Mouse (Mus musculus): ENCODE results near the gene Zc3h12c.
"Not testable (repeated sequence)": the region's sequence is repeated elsewhere in the genome, so short reads cannot be mapped to it uniquely, and the experiment has no call there.

Gene Zc3h12c

DNA sequence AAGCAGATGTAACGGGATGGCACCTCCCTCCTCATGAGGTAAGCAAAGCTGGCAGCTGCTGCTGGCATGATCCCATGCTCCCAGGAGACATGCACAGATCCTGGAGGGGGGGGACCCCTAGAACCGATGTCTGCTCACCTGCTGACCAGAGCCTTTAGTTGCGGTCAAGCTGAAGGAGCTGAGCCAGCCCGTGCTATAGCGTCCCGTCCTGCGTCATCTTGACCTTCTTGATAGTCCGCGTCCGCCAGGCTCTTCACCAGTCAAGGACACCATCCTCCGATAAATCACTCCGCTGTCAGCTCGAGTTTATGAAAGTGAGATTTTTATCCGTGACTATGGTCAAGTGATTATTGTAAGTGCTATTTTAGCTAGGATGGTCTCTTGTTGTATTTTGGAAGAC, 67.9 kb downstream of the Zc3h12c start:
- DNase-seq (ENCODE audit: low spot score) = no peak

DNA sequence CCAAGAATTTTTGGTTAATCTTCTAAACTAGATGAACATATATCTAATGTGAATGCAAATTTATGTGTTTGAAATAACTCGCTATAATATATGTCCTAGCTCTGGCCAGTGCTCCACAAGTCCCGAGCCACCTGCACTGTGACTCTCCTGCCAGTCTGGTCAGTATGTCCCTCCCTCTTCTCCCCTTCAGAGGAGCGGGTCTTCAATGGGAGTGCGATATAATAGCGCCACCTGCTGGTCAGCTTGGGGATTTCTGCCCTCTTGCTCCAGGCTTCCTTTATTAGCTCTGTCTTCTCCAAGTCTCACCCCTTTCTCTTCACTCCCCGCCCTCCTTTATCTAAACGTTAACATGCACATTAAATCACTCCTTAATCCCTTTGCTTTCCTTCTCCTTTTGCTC, 69.8 kb downstream of the Zc3h12c start:
- DNase-seq (ENCODE audit: low spot score) = no peak

- DNase-seq (ENCODE audit: low spot score) = no peak
These were observed 71.0 kb downstream of the Zc3h12c start for GRCm38 (mm10) chr9:52097386-52097785.

DNA sequence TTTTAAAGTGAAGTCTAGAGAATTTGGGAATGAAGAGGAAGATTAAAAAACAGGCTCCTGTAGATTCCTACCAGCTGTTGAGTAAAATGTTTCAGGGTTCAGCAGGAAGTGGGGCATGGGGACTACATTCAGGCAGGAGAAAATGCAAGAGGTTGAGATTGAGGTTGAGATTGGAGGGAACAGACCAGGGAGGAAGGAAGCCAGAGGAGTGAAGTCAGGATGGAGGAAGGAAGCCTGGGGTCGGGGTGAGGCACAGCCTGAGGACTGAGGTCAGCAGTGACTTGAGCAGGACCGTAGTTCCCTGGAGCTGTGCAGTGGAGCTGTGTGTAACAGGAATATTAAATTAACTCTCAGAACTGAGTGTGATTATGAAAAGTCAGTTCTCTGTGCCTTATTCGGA, 72.7 kb downstream of the Zc3h12c start:
- no peak for DNase-seq (ENCODE audit: low spot score)

DNA sequence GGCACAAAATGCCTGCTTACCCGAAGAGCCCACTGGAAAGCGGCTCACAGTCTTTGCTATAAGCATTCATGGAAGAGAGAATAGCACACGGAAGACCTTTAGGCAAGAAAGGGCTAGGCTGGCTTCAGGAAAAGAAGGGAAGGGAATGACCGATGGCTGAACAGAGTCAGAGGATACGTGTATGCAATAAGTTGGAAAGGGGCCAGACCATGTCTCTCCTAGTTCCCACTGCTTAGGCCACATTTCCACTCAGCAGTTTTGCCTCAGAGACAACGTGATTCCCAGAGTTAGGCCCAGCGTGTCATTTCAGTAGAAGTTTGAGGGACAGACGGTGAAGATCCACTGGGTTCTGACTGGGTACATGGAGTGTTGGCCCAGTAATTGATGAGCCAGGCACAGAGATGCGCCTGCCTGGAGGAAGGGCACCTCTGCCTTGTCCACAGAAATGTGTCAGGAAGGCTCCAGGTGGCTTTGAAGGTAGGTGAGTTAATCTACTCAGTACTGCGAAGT, 73.8 kb downstream of the Zc3h12c start:
- DNase-seq (ENCODE audit: low spot score) = no peak

- DNase-seq (ENCODE audit: low spot score) = no peak
These were observed 74.4 kb downstream of the Zc3h12c start for GRCm38 (mm10) chr9:52094016-52094415.

DNA sequence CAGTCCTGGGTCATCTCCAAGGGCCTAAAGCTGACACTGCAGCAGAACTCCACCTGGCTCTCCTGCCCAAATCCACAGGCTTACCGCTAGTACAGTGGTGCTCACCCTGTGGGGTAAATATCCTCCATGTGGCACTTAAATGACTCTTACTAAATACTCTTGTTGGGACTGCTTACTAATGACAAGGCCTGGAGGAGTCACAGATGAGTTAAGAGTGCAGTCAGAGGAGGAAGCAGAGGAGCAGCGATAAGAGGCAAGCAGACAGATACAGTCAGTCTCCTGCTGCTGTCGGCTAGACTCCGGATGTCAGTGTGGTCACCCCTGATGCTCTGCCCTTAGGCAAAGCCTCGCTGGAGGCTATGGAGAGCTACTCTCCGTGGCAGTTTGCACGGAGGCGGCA, 75.3 kb downstream of the Zc3h12c start:
- DNase-seq (ENCODE audit: low spot score) = no peak

DNA sequence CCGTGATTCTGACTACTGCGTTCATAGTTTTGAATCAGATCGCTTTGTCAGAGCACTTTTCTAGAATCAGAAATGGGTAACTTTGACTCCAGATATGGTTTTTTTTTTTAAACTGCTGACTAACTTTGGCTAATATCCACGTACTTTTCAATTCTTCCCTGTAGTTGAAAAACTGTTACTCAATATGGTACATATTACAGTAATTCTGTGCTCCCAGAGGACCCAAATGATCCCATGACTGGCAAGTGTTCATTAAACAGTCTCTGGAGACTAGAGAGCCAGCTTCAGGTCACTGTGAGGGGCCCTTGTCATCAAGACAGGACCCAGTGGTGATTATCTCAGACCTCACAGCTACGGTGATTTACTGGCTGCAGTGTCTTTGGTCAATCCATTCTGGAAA, 76.1 kb downstream of the Zc3h12c start:
- no peak for DNase-seq (ENCODE audit: low spot score)

GRCm38 (mm10) chr9:52091752-52092151, 76.6 kb downstream of the Zc3h12c start:
- DNase-seq (ENCODE audit: low spot score) = no peak

DNA sequence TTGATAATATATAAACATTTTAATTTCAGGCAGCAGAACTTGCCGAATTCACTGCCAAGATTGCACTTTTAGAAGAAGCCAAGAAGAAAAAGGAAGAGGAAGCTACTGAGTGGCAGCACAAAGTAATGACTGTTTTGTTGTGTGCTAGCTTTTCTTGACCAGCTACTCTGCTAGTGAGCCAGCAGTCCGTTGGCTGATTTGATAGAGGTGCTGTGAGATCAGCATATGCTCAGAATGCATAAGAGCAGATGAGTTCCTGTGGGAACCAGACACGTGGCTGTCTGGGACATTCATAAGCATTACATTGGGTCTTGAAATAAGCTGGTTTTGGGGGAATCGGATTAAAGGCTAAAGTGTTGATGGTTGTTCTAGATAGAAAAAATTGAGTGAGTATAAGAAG, 86.0 kb downstream of the Zc3h12c start:
- no peak for DNase-seq (ENCODE audit: low spot score)

DNA sequence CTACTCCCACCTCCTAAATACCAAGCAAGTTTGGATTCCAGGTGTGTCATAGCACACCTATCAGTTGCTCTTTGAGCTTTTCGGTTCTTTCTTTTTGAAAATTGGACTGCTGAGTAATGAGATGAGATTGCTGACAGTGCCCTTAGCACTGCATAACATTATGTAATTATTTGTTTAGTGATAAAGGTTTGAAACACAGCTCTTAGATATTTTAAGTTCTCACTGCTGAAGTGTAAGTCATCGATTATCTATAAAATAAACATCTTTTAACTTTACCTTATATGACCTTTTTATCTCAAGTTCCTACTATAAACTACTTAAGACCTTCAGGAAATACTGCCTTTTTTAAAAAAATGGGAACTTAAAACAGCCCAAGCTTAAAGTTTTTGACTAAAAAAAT, 86.4 kb downstream of the Zc3h12c start:
- DNase-seq (ENCODE audit: low spot score) = no peak

DNA sequence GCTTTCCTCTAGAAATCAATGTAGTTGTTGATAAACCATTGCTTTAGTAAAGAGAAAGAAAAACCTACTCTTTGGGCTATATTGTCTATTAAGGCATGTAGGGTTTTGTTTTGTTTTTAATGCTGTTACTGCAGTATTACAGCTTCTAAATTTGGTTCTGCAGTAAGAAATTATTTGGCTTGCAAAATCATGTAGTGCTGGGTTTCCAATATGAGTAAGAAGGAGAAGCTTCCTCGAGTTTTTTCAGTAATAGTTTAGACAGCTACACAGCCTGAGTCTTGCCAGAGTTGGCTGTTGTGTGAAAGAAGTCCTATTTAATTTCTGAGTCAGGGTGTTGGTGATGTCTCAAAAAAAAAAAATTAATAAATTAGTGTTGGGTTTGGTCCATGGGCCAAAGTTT, 90.7 kb downstream of the Zc3h12c start:
- no peak for DNase-seq (ENCODE audit: low spot score)

DNA sequence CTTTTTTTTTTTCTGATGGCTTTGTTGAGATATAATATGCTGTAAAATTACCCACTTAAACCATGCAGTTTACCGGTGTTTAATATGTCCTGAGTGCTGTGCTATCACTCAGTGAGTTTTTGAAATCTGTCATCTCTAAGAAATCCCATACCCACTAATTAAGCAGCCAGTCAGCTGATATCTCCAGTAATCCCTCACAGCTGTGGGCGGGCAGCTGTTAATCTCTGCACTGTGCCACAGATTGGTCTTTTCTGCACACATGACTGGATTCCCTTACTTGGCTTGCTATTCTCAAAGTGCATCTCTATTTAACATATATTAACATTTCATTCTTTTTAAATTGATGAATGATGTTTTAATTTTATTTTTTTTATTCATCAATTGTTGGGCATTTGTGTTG, 92.3 kb downstream of the Zc3h12c start:
- no peak for DNase-seq (ENCODE audit: low spot score)

GRCm38 (mm10) chr9:52072202-52072601, 96.2 kb downstream of the Zc3h12c start:
- DNase-seq (ENCODE audit: low spot score) = no peak

DNA sequence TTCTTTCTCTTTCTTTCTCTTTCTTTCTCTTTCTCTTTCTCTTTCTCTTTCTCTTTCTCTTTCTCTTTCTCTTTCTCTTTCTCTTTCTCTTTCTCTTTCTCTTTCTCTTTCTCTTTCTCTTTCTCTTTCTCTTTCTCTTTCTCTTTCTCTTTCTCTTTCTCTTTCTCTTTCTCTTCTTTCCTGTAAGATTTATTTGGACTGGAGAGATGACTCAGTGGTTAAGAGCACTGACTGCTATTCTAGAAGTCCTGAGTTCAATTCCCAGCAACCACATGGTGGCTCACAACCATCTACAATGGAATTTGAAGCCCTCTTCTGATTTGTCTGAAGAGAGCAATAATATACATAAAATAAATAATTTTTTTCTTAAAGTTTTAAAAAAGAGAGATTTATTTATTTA, 97.0 kb downstream of the Zc3h12c start:
- not testable (repeated sequence) for DNase-seq (ENCODE audit: low spot score)

DNA sequence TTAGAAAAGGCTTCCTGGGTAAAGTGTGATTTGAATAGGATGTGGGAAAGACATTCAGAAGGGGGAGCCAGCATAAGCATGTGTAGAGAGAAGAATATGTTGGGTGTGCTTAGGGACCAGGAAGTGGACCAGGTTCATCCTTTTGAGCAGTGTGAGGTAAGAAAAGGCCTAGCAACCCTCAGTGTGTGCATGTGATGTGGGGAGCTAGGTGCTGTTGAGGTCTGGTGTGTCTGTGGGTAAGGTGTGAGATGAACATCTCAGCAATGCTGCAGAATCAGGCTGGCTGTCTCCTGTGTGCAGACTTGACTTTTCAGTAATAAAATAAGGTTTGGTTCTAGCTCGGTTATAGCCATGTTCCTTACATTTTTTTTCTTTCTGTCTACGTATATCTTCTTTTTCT, 98.3 kb downstream of the Zc3h12c start:
- DNase-seq (ENCODE audit: low spot score) = no peak

Data from urinary bladder, postnatal 10 days (tissue).